Mouse (Mus musculus): ENCODE data around the gene Plvap.
A peak's percentile ranks its signal among the peaks of the same experiment; 100 is the strongest.

GRCm38 (mm10) chr8:71542632-71543343 lies 31.2 kb upstream of the Plvap start, which contains the start of gene Mvb12a:
- TF ChIP-seq GATA1 (IDR thresholded peaks at IDR 0.05; ENCODE audit: low read length) (peak; percentile 27; the same call in 1 of the 2 replicates), TAL1 (IDR thresholded peaks at IDR 0.05; ENCODE audit: low read length) (no peak)

Data from erythroblast, embryonic 14.5 days (primary cell).